Mouse (Mus musculus): ENCODE measurements at regions not wholly inside any gene's neighbourhood (a gene's known extent, or its start where the extent isn't known, plus 50 kb on each side); places are given as distances from the start of the nearest gene placed in this dataset.

DNA sequence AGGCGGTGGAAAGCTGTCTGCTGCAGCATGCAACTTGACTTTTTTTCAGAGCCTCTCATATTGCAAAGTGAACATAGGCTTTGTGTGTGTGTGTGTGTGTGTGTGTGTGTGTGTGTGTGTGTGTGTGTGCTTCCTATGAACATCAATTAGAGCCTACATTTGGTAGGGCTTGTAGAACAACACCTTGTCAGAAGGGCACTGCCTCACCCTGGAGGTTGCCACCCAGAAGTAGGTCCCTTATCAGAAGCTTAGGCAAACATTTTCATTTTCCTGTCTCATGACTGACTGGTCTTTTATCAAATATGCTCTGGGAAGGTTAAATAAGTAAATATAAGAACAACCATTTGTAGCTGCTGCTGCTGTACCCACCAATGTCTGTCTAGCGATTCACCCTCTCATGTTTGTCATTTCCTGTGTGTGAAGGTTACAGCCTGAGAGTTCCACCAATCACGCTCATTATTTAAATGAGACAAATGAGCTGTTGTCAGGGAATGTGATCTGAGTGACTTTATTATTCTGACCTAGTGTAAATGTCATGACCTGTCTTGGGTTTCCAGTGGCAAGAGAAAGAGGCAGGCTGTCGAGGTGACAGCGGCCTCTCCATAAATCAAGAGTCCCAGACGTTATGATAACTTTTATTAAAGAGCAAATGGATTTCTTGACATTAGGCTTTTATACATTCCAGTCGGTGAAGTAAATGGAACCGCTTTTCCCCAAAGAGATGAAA lies 310.1 kb downstream of the Irx1 start:
- TF ChIP-seq CTCF (IDR thresholded peaks at IDR 0.05) (no peak), EP300 (IDR thresholded peaks at IDR 0.05; ENCODE audit: insufficient read depth, low read depth, low read length) (no peak)

Measured in heart, adult 2 months (tissue).